Mouse (Mus musculus) erythroblast, adult 5-6 weeks (primary cell): ENCODE measurements around the gene Sacs. TPM values are rescaled to one million over a fixed set of nuclear protein-coding genes. Genes with fewer than 3 reads are reported as not detected.
"Not testable (repeated sequence)": the region's sequence is repeated elsewhere in the genome, so short reads cannot be mapped to it uniquely, and the experiment has no call there.

Source experiments
- ATAC-seq: replicated peaks from 2 replicates; pipeline ENCODE4 v1.8.0; 2016; ENCODE audit warnings: moderate number of reproducible peaks, mild to moderate bottlenecking, moderate TSS enrichment, inconsistent platforms; ENCODE audit not compliant: poor library complexity, low FRiP score, severe bottlenecking
- total RNA-seq, 2 experiments: library from RNA; stranded (forward) in 1 of 2; stranded (reverse) in 1 of 2; fragments of 150-400 nt in 1 of 2; fragments of 200-764, 138-1000 nt in 1 of 2; gene quantifications; 2 replicates each; pipeline versions ENCODE4 v1.2.3 to v1.2.4; 2015 to 2017; ENCODE audit warnings: low replicate concordance in 2 of 2

Gene Sacs
- total RNA-seq (2015; ENCODE audit: low replicate concordance) (4.4 and 5.4 TPM in 2 replicates), total RNA-seq (2017; ENCODE audit: low replicate concordance) (7.1 and 7.6 TPM in 2 replicates)

- no peak for ATAC-seq
These were observed at the start of gene Sacs for GRCm38 (mm10) chr14:61137994-61138726. Gene Sacs (plus strand): TSS chr14:61138457.

DNA sequence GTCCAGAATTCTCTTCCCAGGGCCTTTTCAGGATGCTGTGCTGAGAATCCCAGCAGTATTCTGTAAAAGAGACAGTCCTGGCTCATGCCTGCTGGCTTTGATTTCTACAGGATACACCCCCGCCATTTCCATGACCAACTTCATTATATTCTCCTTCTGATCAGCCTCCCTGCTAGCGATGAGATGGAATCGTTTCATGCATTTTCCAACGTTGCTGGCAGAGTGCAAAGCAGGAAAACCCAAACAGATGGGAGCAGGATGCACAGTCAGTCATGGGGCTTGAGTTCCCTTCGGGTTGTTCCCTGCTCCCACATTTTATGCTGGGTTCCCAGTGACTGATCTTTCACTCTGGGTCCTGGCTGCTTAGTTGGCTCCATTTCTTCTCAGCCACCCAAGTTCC lies 47.3 kb upstream of the Sacs start:
- ATAC-seq = no peak

DNA sequence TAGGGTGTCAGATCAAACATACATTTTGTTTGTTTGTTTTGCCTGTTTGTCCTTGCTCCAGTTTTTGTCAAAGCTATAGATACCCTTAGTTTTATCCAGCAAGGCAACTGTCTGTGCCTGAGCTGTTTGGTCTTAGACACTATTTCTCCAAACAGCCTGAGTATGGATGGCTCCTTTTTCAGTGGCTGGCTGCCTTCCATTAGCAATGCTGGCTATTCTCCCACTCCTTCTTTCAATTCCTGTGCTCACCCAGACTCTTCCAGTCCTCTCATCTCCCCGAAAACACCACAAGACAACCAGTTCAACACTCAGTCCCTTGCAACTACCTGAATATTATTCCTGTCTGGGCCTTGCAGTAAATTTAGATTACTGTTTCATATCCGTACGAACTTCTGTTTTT lies 46.2 kb upstream of the Sacs start:
- ATAC-seq = no peak

- ATAC-seq = no peak
These were observed 40.2 kb upstream of the Sacs start for GRCm38 (mm10) chr14:61097974-61098625.

- no peak for ATAC-seq
These were observed 37.5 kb upstream of the Sacs start for GRCm38 (mm10) chr14:61100736-61101135.

DNA sequence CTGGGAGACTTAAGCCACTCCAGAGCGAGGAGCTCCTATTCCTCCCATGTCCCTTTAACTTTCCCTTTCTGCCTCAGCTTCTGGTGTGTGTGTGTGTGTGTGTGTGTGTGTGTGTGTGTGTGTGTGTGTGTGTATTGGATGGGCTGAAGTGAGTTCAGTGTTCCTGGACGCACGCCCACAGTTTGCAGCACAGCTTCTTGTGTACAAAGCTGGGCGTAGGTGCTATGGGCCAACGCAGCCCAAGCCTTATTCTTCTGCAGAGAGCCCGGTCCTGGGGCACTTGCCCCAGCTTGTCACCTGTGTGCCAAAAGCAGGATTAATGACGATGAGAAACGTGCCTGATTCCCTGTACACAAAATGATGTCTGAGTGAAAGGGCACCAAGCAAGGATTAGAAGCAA lies 31.9 kb upstream of the Sacs start:
- no peak for ATAC-seq

DNA sequence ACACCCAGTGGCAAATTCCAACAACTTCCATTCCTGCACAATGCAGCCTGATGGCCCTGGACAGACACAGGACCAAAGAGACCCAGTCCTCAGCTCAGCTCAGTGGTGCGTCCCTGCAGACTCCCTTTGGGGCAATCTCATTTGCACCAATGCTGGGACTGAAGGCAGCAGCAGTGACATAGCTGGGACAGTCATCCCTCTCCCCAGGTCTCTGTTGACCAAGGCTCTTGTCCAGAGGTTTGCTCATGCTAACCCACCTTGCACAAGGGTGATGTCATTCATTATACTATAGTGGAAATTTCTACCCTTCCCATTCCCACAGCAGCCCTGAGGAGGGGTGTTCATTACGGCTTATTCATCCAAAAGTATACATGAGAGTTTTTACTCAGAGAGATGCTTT lies 29.6 kb upstream of the Sacs start:
- no peak for ATAC-seq

- ATAC-seq = no peak
These were observed 25.9 kb upstream of the Sacs start for GRCm38 (mm10) chr14:61112404-61112803.

DNA sequence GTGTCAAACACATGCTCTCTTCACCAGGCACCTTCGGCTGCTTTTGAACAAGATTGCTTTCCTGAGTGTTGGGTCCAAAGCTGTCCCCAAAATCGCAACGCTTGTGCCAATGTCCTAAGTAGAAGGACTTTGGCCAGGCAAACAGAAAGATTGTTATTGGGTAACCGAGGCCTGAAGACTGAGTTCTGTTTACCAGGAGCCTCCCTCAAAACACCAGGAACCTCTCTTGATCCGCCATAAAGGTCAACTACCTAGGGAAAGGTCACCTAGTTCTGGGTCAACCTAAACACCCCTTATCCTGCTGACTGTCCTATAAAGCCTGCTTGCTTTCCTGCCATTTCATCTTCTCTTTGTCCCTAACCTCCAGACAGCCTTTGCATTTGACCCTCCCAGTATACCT lies 13.5 kb upstream of the Sacs start:
- no peak for ATAC-seq

- ATAC-seq = no peak
These were observed 13.1 kb upstream of the Sacs start for GRCm38 (mm10) chr14:61125201-61125600.

DNA sequence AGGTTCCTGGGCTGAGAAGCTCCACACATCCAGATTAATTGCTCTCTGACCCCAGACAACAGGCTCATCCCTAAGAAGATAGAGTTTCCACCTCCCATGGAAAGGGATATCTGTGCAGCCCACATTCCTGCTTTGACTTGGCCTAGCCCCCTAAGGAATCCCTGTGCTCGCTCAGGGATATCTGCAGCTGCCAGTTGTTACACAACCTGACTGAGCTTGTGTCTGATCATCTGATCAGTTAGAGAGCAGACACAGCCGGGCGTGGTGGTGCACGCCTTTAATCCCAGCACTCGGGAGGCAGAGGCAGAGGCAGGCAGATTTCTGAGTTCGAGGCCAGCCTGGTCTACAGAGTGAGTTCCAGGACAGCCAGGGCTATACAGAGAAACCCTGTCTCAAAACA lies 10.9 kb upstream of the Sacs start:
- not testable (repeated sequence) for ATAC-seq

- no peak for ATAC-seq
These were observed 9.2 kb upstream of the Sacs start for GRCm38 (mm10) chr14:61128961-61129507.

GRCm38 (mm10) chr14:61132556-61132955 lies 5.7 kb upstream of the Sacs start:
- ATAC-seq = no peak

- no peak for ATAC-seq
These were observed 3.8 kb upstream of the Sacs start for GRCm38 (mm10) chr14:61134381-61135030.

DNA sequence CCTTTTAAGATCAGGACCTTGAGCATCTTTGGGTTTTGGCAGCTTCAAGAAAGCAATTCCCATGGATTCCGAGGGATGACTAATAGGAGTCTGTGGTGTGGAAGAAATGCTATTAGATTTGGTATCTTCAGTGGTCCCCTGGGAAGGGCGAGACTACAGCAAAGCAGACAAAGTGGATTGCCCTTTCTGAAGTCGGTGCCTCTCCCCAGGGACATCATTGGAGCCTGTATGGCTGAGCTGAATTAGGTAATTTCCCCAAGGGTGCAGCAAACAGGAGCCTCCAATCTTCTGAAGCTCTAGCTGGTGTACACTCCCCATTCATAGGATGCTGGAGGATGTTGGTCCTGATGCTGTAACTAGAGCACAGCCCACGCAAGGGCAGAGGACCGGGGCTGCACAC lies 847 bp upstream of the Sacs start:
- no peak for ATAC-seq

GRCm38 (mm10) chr14:61138727-61139067 lies 440 bp downstream of the Sacs start:
- ATAC-seq = no peak

DNA sequence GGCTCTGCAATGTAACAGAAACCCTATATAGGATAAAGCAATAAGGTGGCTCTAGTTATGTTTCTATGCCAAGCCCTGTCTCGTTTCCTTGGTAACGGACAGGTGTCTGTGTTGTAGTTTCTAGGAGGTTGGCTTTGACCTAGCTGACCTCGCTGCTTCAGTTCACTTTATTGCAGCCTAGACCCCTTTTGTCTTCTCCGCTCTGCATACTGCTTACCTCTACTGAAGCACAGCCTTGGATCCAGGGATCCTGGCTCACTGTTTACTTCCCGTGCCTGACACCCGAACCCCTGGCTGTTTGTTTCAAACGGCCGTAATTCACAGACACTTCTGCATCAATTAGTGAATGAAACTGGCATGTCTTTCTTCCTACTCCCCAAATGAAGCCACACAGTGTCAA lies 5.1 kb downstream of the Sacs start:
- no peak for ATAC-seq

DNA sequence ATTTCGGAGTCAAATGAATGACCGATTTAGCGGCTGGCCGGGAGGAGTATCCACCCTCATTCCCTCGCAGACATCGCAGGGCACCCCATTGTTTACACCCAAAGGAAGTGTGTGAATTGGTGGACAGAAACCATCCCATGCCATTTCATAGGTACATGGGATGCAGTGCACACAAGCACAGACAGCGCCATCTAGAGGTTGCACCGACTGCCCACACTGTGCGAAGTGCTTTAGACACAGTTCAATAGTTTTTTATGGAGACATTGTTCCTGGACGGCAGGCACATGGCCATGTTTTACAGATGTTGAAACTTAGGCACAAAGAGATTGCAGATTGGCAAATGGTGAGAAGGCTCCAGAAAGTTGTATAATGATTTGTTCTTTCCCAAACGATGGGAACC lies 5.6 kb downstream of the Sacs start:
- ATAC-seq = no peak; the same call in 1 of the 2 replicates

GRCm38 (mm10) chr14:61150416-61150815 lies 12.2 kb downstream of the Sacs start:
- not testable (repeated sequence) for ATAC-seq

DNA sequence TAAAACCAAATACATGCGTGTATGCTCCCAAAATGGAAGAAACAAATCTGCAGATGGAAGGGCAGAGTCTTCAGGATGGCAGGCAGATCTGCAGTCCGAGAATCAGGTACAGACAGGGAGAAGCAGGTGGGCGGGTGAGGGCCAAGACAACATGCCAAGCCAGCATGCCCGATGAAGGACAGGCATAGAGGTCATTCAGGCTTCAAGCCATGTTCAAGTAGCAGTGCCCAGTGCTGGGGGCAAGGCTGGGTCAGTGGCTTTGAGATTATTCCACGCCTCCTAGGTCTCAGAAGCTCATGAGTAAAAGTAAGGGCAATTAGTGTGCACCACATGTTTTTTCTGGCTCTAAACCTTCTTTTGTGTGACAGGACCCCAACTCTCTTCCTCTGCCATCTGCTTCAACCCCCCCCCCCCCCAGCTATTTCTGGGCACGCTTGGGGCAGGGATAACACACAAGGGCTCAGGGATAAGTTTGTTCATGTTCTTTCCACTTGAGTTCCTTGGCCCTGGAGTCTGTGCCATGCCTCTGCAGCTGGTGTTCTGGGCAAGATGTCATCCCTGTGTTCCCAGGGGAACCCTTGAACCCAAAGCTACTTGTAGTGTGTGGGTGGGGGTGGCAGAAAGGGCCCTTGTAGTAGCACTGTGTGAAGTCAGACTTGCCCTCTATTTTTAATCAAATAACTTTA lies 16.8 kb downstream of the Sacs start:
- no peak for ATAC-seq
